Mouse (Mus musculus) gastrocnemius, postnatal 4 days (tissue): ENCODE results near the gene Cobll1. TPM values are rescaled to one million over a fixed set of nuclear protein-coding genes. Genes with fewer than 3 reads are reported as not detected.
"Not testable (repeated sequence)": the region's sequence is repeated elsewhere in the genome, so short reads cannot be mapped to it uniquely, and the experiment has no call there.

Source experiments
- DNase-seq, 2 experiments: peaks; one replicate each; pipeline ENCODE4 v3.0.0; 2021 to 2022; ENCODE audit warnings: low spot score in 2 of 2, mixed read lengths in 2 of 2
- long read RNA-seq, 2 experiments: library from polyadenylated mRNA; stranded (forward); transcript quantifications; one replicate each; pipeline ENCODE4 v2.0.0; 2021
- total RNA-seq, 2 experiments: library from RNA; stranded (reverse); gene quantifications; 2 replicates each; pipeline ENCODE4 v1.2.3; 2021

Cobll1 gene
- 10 to 100 TPM; 10.4 to 11.7 TPM for total RNA-seq
- long read RNA-seq, experiment 1, full-length matches to known transcripts: 2 of 10 reads
- long read RNA-seq, experiment 1, partial matches to known transcripts: 4 of 10 reads
- long read RNA-seq, experiment 1, other reads (novel, unspliced or antisense): 4 of 10 reads
- long read RNA-seq, experiment 2, full-length matches to known transcripts: 3 of 10 reads
- long read RNA-seq, experiment 2, partial matches to known transcripts: 5 of 10 reads
- long read RNA-seq, experiment 2, other reads (novel, unspliced or antisense): 2 of 10 reads

- peak in 1 of 2 experiments; percentile 20 for DNase-seq
These were observed at the start of gene Cobll1 for GRCm38 (mm10) chr2:65238964-65239570. Gene Cobll1 (minus strand): TSS chr2:65239403.

DNA sequence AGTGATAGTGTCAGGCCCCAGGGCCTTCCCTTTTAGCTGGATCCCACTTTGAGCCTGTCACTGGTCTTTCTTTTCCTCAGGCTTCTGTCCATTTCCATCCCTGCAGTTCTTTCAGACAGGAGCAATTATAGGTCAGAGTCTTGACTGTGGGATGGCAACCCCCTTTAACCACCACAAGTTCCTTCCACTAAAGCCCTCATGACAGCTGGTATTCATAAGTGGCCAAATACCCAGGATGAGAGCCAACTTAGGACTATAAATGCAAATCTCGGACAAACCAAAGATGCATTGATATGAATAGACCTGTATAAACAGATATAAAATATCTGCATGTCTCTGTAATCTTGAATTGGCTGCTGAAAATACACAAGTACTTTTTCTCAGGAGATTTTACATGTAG lies 49.5 kb upstream of the Cobll1 start:
- no peak for DNase-seq

DNA sequence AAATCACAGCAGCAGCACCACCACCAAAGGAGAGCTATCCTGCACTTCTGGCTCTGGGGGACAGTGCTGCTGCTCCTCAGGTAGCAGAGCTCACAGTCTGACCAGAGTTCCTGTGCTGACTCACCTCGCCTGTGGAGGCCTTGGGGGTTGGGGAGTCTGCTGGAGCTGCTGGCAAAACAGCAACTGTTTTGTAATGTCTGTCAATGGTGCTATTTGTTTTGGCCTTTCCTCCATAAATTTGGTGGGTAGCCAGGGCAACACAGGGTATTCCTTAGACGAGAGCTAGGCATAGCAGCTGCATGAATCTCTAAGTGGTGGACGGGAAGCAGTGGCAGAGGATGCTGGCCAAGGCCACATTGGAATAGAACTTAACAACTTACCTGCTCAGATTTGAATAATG lies 46.2 kb upstream of the Cobll1 start:
- DNase-seq: no peak

DNA sequence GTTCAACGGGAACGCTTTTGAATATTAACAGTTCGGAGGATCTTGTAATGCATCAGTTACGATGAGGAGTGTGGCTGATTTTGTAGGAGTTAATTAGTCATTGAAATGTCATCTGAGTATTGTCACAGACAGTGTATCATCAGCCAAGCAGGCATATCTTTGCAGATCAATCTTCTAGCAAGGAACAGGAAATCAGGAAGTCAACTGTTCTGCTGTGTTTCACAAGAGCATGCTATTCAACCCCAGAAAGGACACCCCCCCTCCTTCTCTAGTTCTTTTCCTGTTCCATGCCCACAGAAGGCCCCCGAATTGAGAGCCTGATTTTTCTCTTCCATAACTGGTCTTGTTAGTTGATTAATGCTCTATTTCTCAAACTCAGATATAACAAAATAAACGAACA lies 43.8 kb upstream of the Cobll1 start:
- no peak for DNase-seq

DNA sequence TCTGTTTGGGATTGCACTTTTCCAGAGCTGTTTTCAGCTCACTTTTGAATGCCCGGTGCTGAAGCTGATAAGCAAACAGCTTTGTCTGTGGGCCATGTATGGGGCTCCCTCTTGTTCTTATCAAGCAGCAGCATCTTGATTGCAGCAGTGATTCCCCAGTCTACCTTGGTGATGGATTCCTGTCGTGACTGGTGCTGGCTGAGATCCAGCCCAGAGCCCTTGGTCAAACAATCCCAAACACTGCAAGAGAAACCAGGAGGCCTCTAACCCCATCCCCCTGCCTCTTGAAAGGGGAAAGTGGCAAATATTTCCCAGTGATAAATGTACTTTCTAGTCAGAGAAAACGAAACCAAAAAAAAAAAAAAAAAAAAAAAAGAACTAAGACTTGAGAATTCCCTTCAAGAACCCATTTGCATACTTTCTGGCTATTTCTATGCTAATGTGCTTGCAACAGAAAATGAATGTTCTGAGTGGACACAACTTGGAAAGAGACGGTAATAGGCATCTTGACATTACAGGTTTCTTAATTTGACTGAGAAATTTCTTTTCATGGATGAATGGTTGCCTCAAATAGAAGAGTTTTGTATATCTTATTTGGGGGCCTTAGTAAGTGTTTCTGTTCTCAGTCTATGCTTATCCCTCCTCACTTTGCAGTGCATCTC lies 40.0 kb upstream of the Cobll1 start:
- DNase-seq: no peak

GRCm38 (mm10) chr2:65275443-65276061 lies 36.3 kb upstream of the Cobll1 start:
- no peak for DNase-seq

DNA sequence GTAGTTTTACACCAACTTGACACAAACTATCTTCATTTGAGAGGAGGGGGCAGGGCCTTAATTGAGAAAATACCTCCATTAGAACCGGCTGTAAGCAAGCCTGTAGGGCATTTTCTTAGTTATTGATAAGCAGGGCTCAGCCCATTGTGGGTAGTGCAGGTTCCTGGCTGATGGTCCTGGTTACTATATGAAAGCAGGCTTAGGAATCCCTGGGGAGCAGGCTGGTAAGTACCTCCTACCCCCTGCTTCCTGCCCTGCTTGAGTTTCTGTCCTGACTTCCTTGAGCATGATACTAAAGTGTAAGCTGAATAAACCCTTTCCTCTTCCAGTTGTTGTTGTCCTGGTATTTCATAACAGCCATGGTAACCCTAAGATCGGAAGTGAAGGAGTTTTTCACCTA lies 34.7 kb upstream of the Cobll1 start:
- DNase-seq: no peak

GRCm38 (mm10) chr2:65268731-65269130 lies 29.5 kb upstream of the Cobll1 start:
- DNase-seq: no peak

DNA sequence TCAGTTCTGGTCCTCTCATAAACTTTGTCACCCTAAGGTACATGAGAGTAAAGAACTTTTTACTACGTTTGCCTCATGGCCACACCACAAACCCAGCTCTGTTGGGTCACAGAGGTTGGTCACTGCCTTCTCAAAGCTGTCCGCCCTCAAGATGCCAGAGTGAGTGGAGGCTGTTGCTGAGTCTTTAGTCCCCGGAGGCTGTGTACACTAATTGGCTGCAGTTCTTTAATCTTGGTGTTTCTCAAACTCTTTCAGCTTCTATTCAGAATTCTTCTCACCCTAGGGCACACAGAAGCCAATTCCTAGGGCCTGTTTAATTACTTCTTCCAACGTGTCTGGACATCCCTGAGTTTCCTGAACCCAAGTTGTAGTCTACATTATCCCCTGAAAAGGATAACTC lies 28.6 kb upstream of the Cobll1 start:
- DNase-seq: no peak

GRCm38 (mm10) chr2:65266576-65267299 lies 27.5 kb upstream of the Cobll1 start:
- no peak for DNase-seq

DNA sequence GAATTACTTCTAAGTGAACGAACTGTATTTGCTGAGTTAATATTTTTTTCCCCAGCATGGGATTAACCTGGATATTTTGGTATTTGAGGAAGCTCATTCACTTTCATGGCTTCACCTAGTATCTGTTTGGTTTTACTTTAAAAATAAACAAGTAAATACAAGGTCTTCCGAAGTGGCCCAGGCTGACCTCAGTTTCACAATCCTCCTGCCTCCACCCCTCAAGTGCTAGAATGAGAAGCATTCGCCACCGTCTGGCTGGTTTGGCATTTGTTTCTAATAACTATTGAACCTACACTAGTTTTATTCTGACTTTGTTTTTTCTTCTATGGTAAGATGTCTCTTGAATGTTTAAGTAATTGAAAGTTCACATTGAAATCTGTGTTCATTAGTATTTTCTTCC lies 23.0 kb upstream of the Cobll1 start:
- no peak for DNase-seq

- DNase-seq: not testable (repeated sequence)
These were observed 21.6 kb upstream of the Cobll1 start for GRCm38 (mm10) chr2:65260828-65261227.

DNA sequence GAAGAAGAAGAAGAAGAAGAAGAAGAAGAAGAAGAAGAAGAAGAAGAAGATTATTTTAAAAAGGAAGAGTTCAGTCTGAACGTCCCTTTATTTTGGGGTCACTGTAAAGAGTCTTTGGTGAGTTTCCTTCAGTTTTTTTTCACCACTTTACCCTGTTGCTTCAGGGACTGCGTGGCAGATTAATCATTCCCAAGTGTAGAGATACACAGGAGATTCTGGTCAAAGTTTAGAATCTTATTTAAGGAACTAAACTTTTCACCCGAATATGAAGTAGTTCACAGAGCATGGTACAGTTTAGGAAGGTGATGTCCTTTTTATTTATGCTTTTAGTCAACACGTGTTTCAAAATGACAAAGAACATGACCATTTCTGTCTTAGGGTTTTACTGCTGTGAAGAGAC lies 21.2 kb upstream of the Cobll1 start:
- no peak for DNase-seq

GRCm38 (mm10) chr2:65257446-65257845 lies 18.2 kb upstream of the Cobll1 start:
- DNase-seq: no peak

DNA sequence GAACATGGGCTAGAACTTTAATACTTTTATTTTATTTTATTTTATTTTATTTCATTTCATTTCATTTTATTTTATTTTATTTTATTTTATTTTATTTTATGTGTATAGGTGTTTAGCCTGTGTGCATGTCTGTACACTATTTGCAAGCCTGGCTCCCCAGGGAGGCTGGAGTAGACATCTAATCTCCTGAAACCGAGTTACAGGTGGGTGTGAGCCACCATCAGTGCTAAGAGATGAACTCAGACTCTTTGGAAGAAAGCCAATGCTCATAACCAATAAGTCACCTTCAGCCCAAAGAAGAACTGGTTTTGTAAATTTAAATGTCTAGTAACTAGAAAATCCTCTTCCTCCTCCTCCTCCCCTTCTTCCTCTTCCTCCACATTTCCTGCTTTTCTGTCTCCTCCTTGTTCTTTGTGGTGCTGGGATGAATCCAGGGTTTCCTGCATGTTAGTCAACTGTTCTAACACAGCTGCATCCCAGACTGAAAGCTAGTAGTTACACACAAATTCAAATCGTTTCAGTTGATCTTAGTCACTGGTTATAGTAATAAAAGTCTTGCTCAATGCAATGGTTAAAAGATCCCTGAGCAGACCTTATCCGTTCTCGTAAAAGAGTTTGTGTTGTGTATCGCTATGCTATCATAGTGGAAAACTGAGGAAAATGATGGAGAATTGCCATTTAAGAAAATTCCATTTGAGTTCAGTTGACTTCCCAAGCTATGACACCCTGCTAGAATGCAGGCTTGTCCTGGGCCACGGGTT lies 17.5 kb upstream of the Cobll1 start:
- no peak for DNase-seq

DNA sequence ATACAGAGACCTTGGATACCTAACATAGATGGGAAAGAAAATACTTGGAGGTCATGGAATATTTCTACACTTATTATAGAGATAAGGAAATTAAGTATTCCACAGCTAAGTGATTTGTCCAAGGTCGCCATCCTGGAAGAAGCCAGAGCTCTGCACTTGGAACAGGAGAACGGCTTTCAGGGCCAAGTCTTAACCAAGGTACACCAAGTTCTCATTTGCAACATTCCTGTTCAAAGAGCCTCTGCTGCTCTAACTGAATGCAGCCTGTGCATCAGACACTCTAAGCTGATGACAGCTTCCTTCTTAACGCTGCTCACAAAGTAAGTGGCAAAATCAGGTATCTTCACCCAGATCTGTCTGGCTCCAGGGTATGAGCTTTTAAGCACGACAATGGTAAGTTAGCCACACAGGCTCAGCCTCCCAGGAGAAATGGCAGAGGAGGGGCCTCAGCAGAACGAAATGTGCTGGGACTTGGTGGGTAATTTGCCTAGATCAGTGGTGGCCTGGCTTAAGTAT lies 11.4 kb upstream of the Cobll1 start:
- DNase-seq: no peak

DNA sequence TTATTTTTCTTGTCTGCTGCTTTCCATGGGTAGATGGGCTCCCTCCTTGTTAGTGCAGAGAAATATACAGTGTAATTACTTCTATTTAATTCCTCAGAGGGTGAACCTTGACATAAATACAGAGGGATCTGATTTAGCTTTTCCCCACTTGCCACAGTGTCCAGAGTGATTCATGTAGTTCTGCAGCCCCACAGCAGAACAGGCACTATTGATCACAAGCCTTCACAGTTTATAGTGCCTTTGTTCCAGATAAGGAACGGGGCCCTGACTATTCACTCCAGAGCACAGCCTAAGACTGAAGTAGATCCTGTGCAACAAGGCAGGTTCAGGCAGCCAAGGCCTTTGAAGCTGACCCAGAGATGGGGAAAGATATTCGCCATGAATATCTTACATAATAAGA lies 10.4 kb upstream of the Cobll1 start:
- no peak for DNase-seq

DNA sequence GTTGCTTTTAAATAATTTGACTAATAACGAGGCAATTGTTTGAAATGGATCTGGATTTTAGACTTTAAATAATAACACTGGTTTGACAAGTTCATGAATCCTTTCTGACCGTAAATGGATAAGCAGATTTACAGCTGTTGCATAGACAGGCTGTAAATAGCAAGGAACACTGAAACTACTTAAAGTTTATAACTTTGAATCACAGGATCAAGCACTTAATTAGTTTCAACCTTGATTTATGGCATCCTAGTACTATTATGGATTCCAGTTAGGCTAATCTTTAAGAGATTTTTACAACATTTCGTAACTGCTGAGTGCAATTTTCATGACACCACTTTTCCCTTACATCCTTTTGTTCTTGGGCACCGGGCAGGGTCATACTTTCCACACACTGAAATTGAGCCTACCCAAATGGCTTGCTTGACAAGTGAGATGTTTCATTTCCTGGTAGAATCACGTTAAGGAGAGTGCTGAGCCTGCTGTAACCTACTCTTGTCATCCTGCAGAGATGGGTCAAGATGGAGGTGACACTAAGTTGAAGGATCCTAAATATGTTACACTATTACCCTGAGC lies 1.1 kb upstream of the Cobll1 start:
- no peak for DNase-seq

DNA sequence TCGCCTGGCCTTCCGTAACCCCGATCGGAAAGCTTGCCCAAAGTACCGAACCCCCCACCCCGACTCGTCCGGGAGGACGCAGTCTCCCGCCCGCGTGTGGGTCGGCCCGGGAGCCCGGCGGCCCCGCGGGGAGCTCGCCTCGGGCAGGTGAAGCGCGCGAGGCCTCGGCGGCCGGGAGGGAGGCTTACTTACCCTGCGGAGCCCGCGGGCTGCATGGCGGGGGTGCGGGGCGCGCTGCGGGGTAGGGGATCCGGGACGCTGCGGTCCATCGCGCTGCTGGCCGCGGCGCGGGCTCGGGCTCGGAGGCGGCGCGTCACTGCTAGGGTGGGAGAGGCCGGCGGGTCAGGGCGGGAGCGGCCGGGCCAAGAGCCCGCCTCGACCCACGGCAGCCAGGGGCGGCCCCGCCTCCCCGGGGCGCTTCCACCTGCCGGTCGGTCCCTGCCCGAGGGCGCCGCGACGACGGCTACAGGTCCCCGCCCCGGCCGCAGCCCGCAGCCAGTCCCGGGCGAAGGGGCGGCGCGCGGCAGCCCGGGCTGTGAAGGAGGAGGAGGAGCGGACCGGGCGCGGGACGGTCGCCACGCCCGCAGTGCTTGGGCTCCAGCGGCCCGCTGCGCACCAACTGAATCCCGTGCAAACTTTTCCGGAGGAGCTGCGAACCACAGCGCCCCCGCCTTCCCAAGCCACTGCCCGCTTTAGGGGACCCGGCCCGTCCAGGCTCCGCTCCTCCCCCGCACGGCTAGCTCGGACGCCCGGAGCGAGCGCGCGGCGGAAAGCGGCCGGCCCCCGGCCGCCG lies 836 bp downstream of the Cobll1 start:
- DNase-seq: peak; percentile 62 to 73
